Mouse (Mus musculus): Measurements from ENCODE around the gene Gucy1b2. TPM values are rescaled to one million over a fixed set of nuclear protein-coding genes. Genes with fewer than 3 reads are reported as not detected.

Gucy1b2 gene
- polyA plus RNA-seq, 1 experiment from 2014 or later: not detected

GRCm38 (mm10) chr14:62353793-62354192 lies 102.3 kb downstream of the Gucy1b2 start:
- no peak for ATAC-seq (replicated peaks; ENCODE audit: low FRiP score)

GRCm38 (mm10) chr14:62353372-62353771 lies 102.7 kb downstream of the Gucy1b2 start:
- no peak overlapping the region for H3K27ac ChIP-seq
- peaks cover 25% of the 10 kb centered on the region for H3K36me3 ChIP-seq
- H3K4me2 ChIP-seq: no peak overlapping the region
- no peaks in the 10 kb centered on the region for H3K27me3 ChIP-seq
- H3K4me1 ChIP-seq: peaks cover 5% of the 10 kb centered on the region; the same call in 1 of the 2 replicates
- no peak overlapping the region for H3K9ac ChIP-seq
- H3K4me3 ChIP-seq (replicated peaks): no peak overlapping the region
- no peaks in the 10 kb centered on the region for H3K9me3 ChIP-seq (replicated peaks)
- no peak for ATAC-seq (replicated peaks; ENCODE audit: low FRiP score)
- WGBS: 85% methylated on average over 9 of the region's 9 CpGs

More at GRCm38 (mm10) chr14:62353793-62354192, 102.3 kb downstream of the Gucy1b2 start:
- H3K27me3 ChIP-seq: no peaks in the 10 kb centered on the region
- H3K9ac ChIP-seq: no peak overlapping the region
- no peaks in the 10 kb centered on the region for H3K9me3 ChIP-seq (replicated peaks)
- peaks cover 5% of the 10 kb centered on the region; the same call in 1 of the 2 replicates for H3K4me1 ChIP-seq
- H3K4me3 ChIP-seq (replicated peaks): no peak overlapping the region
- 96% methylated on average over 5 of the region's 5 CpGs for WGBS
- no peak overlapping the region for H3K27ac ChIP-seq
- H3K4me2 ChIP-seq: no peak overlapping the region
- H3K36me3 ChIP-seq: peaks cover 24% of the 10 kb centered on the region

- no peak for ATAC-seq (replicated peaks; ENCODE audit: low FRiP score)
- H3K36me3 ChIP-seq: peaks cover 25% of the 10 kb centered on the region
- no peak overlapping the region for H3K4me3 ChIP-seq (replicated peaks)
- WGBS: 95% methylated on average over 3 of the region's 3 CpGs
- H3K4me2 ChIP-seq: no peak overlapping the region
- H3K4me1 ChIP-seq: peaks cover 5% of the 10 kb centered on the region; the same call in 1 of the 2 replicates
- no peak overlapping the region for H3K9ac ChIP-seq
- H3K9me3 ChIP-seq (replicated peaks): no peaks in the 10 kb centered on the region
- H3K27me3 ChIP-seq: no peaks in the 10 kb centered on the region
- no peak overlapping the region for H3K27ac ChIP-seq
These were observed 105.2 kb downstream of the Gucy1b2 start for GRCm38 (mm10) chr14:62350890-62351289.

- Histone ChIP-seq H3K9me3 (replicated peaks) (no peaks in the 10 kb centered on the region), H3K9ac (no peak overlapping the region), H3K4me1 (peaks cover 5% of the 10 kb centered on the region; the same call in 1 of the 2 replicates), H3K27ac (no peak overlapping the region), H3K4me2 (no peak overlapping the region), H3K36me3 (peaks cover 25% of the 10 kb centered on the region), H3K4me3 (replicated peaks) (no peak overlapping the region), H3K27me3 (no peaks in the 10 kb centered on the region)
- WGBS: 71% methylated on average over 4 of the region's 4 CpGs
- no peak for ATAC-seq (replicated peaks; ENCODE audit: low FRiP score)
These were observed 105.9 kb downstream of the Gucy1b2 start for GRCm38 (mm10) chr14:62350186-62350585.

GRCm38 (mm10) chr14:62349786-62350185 lies 106.3 kb downstream of the Gucy1b2 start:
- Histone ChIP-seq H3K4me3 (replicated peaks) (no peak overlapping the region), H3K27me3 (no peaks in the 10 kb centered on the region)
- 60% methylated on average over 5 of the region's 5 CpGs for WGBS

GRCm38 (mm10) chr14:62347103-62347502 lies 109.0 kb downstream of the Gucy1b2 start:
- H3K9me3 ChIP-seq (replicated peaks): no peaks in the 10 kb centered on the region
- no peaks in the 10 kb centered on the region for H3K27me3 ChIP-seq
- no peak overlapping the region for H3K9ac ChIP-seq
- peaks cover 16% of the 10 kb centered on the region for H3K36me3 ChIP-seq
- WGBS: 84% methylated on average over 7 of the region's 7 CpGs
- no peak overlapping the region for H3K4me2 ChIP-seq
- no peak overlapping the region for H3K27ac ChIP-seq
- ATAC-seq (replicated peaks; ENCODE audit: low FRiP score): no peak
- no peak overlapping the region for H3K4me3 ChIP-seq (replicated peaks)
- H3K4me1 ChIP-seq: peaks cover 8% of the 10 kb centered on the region; the same call in 1 of the 2 replicates

More at GRCm38 (mm10) chr14:62349786-62350185, 106.3 kb downstream of the Gucy1b2 start:
- Histone ChIP-seq H3K4me1 (peaks cover 5% of the 10 kb centered on the region; the same call in 1 of the 2 replicates), H3K36me3 (peaks cover 25% of the 10 kb centered on the region), H3K4me2 (no peak overlapping the region), H3K27ac (no peak overlapping the region), H3K9me3 (replicated peaks) (no peaks in the 10 kb centered on the region), H3K9ac (no peak overlapping the region)
- ATAC-seq (replicated peaks; ENCODE audit: low FRiP score): no peak

- H3K9me3 ChIP-seq (replicated peaks): no peaks in the 10 kb centered on the region
- WGBS: 71% methylated on average over 11 of the region's 11 CpGs
- no peak for ATAC-seq (replicated peaks; ENCODE audit: low FRiP score)
- H3K4me3 ChIP-seq (replicated peaks): no peak overlapping the region
- peaks cover 16% of the 10 kb centered on the region for H3K36me3 ChIP-seq
- no peak overlapping the region for H3K9ac ChIP-seq
- peaks cover 8% of the 10 kb centered on the region; the same call in 1 of the 2 replicates for H3K4me1 ChIP-seq
- no peak overlapping the region for H3K4me2 ChIP-seq
- no peak overlapping the region for H3K27ac ChIP-seq
- no peaks in the 10 kb centered on the region for H3K27me3 ChIP-seq
These were observed 109.5 kb downstream of the Gucy1b2 start for GRCm38 (mm10) chr14:62346570-62346969.

Other genes with a start within 250 kb of the Gucy1b2 start
- gene Rnaseh2b, start 163.7 kb downstream of the Gucy1b2 start, polyA plus RNA-seq (2015; fragmentation: Nextera tagmentation; extraction: Ambion mirVana): 53.6 and 56.5 TPM in 2 replicates
- gene Dleu7, start 163.2 kb downstream of the Gucy1b2 start, polyA plus RNA-seq (2015; fragmentation: Nextera tagmentation; extraction: Ambion mirVana): 4.2 and 4.8 TPM in 2 replicates
- gene Fam124a, start 99.4 kb upstream of the Gucy1b2 start, polyA plus RNA-seq (2015; fragmentation: Nextera tagmentation; extraction: Ambion mirVana): 7.4 and 8.4 TPM in 2 replicates
- 0.14 TPM in 1 of 2 replicates, not detected in the other for gene Gm4131, start 110.6 kb upstream of the Gucy1b2 start, polyA plus RNA-seq (2015; fragmentation: Nextera tagmentation; extraction: Ambion mirVana)
- gene Serpine3, start 207.4 kb upstream of the Gucy1b2 start, polyA plus RNA-seq (2015; fragmentation: Nextera tagmentation; extraction: Ambion mirVana): not detected in 2 replicates

Data from kidney, embryonic 15.5 days (tissue).